Comparison of ENCODE assay signal across 7 mouse cellular contexts in genomic region chr10:39733421-39733930, GRCm38 (mm10). TPM values are rescaled to one million over a fixed set of nuclear protein-coding genes. Genes with fewer than 3 reads are reported as not detected.
DNase-seq lines count a peak whose midpoint lies in the region; ATAC-seq lines count a peak whose summit lies in the region.

No protein-coding gene starts in this region.

- H3K27me3 ChIP-seq in lung, embryonic 15.5 days = no peaks in the 10 kb centered on the region
- no peaks in the 10 kb centered on the region for H3K27me3 ChIP-seq in embryonic facial prominence, embryonic 13.5 days
- no peaks in the 10 kb centered on the region for H3K27me3 ChIP-seq in limb, embryonic 10.5 days (ENCODE audit: low read depth, poor library complexity, severe bottlenecking)
- no peaks in the 10 kb centered on the region for H3K27me3 ChIP-seq in splenic B cell, adult 2 months (ENCODE audit: control insufficient read depth, insufficient read depth, low read length, poor library complexity, severe bottlenecking)

- no peak for ATAC-seq in lung, embryonic 15.5 days (ENCODE audit: borderline replicate concordance, extremely low read depth, low FRiP score, low TSS enrichment)
- ATAC-seq in embryonic facial prominence, embryonic 13.5 days (ENCODE audit: insufficient number of reproducible peaks, insufficient read depth, low FRiP score, low TSS enrichment, low read depth) = no peak

- H3K4me1 ChIP-seq in lung, embryonic 15.5 days = peaks cover 9% of the 10 kb centered on the region
- H3K4me1 ChIP-seq in embryonic facial prominence, embryonic 13.5 days = peaks cover 14% of the 10 kb centered on the region
- peaks cover 15% of the 10 kb centered on the region for H3K4me1 ChIP-seq in limb, embryonic 10.5 days

- no peaks in the 10 kb centered on the region for H3K9me3 ChIP-seq in lung, embryonic 15.5 days
- no peaks in the 10 kb centered on the region for H3K9me3 ChIP-seq in embryonic facial prominence, embryonic 13.5 days
- H3K9me3 ChIP-seq in limb, embryonic 10.5 days (replicated peaks) = no peaks in the 10 kb centered on the region

- H3K9ac ChIP-seq in lung, embryonic 15.5 days = peak overlapping the region; percentile 96
- H3K9ac ChIP-seq in embryonic facial prominence, embryonic 13.5 days = peak overlapping the region; percentile 95

- DNase-seq in lung, postnatal 14 days = no peak
- DNase-seq in limb, embryonic 10.5 days (ENCODE audit: low spot score) = no peak
- peak; percentile 7 for DNase-seq in splenic B cell, adult 2 months (ENCODE audit: low read depth, low spot score)
- DNase-seq in urinary bladder, adult 2 months (ENCODE audit: low spot score) = no peak
- no peak for DNase-seq in left cerebral cortex, adult 11 months (ENCODE audit: low spot score)

- peak overlapping the region; percentile 62 for H3K4me2 ChIP-seq in lung, embryonic 15.5 days
- peak overlapping the region; percentile 70 for H3K4me2 ChIP-seq in embryonic facial prominence, embryonic 13.5 days

- peak overlapping the region; percentile 100 for H3K27ac ChIP-seq in lung, embryonic 15.5 days
- 0 out of 2 replicates have a peak overlapping the region, but pooled peaks have one; percentile 1 for H3K27ac ChIP-seq in embryonic facial prominence, embryonic 13.5 days
- peak overlapping the region; percentile 98; the same call in 1 of the 2 replicates for H3K27ac ChIP-seq in limb, embryonic 10.5 days

- WGBS in lung, embryonic 15.5 days = 10% methylated on average over 10 of the region's 10 CpGs
- WGBS in embryonic facial prominence, embryonic 13.5 days = 20% methylated on average over 10 of the region's 10 CpGs
- WGBS in limb, embryonic 10.5 days = 26% methylated on average over 10 of the region's 10 CpGs

- H3K36me3 ChIP-seq in lung, embryonic 15.5 days = no peaks in the 10 kb centered on the region
- H3K36me3 ChIP-seq in embryonic facial prominence, embryonic 13.5 days = no peaks in the 10 kb centered on the region
- peaks cover 6% of the 10 kb centered on the region for H3K36me3 ChIP-seq in limb, embryonic 10.5 days
- no peaks in the 10 kb centered on the region for H3K36me3 ChIP-seq in splenic B cell, adult 2 months (ENCODE audit: control insufficient read depth, insufficient read depth, low read length, poor library complexity, severe bottlenecking)

- H3K4me3 ChIP-seq in lung, embryonic 15.5 days = peak overlapping the region; percentile 92
- peak overlapping the region; percentile 88 for H3K4me3 ChIP-seq in embryonic facial prominence, embryonic 13.5 days
- H3K4me3 ChIP-seq in limb, embryonic 10.5 days = peak overlapping the region; percentile 88

RNA-seq across cellular contexts. Expression of gene Rev3l, which starts 1.6 kb away (rescaled TPM):
- 17.3 and 18.1 TPM in 2 replicates for polyA plus RNA-seq in lung, embryonic 15.5 days (2015; fragmentation: Nextera tagmentation; extraction: Ambion mirVana)
- 21.5 and 23.5 TPM in 2 replicates for polyA plus RNA-seq in embryonic facial prominence, embryonic 13.5 days (2015; fragmentation: Nextera tagmentation; extraction: Ambion mirVana)
- polyA plus RNA-seq in limb, embryonic 10.5 days (2016; fragmentation: Nextera tagmentation; extraction: Ambion mirVana) = 11.3 and 11.9 TPM in 2 replicates
- 48.3 and 53.1 TPM in 2 replicates for polyA plus RNA-seq in urinary bladder, adult 2 months (2012; rRNA removed)

Comparison
In these comparisons a context has a peak if more than half of its experiments do, and no peak if none do; other contexts are left out.
1. H3K27ac ChIP-seq: peak in every context shown above with its lines; median percentile 100 in lung, embryonic 15.5 days; 98 in limb, embryonic 10.5 days; 1 in embryonic facial prominence, embryonic 13.5 days.